Mouse (Mus musculus) fibroblast of lung, adult 2 months (primary cell): ENCODE measurements around the gene Cadps2.

Experiments
- DNase-seq: peaks from one replicate; pipeline ENCODE4 v3.0.0-alpha.2; 2011; ENCODE audit warnings: low read depth

The Cadps2 gene

DNA sequence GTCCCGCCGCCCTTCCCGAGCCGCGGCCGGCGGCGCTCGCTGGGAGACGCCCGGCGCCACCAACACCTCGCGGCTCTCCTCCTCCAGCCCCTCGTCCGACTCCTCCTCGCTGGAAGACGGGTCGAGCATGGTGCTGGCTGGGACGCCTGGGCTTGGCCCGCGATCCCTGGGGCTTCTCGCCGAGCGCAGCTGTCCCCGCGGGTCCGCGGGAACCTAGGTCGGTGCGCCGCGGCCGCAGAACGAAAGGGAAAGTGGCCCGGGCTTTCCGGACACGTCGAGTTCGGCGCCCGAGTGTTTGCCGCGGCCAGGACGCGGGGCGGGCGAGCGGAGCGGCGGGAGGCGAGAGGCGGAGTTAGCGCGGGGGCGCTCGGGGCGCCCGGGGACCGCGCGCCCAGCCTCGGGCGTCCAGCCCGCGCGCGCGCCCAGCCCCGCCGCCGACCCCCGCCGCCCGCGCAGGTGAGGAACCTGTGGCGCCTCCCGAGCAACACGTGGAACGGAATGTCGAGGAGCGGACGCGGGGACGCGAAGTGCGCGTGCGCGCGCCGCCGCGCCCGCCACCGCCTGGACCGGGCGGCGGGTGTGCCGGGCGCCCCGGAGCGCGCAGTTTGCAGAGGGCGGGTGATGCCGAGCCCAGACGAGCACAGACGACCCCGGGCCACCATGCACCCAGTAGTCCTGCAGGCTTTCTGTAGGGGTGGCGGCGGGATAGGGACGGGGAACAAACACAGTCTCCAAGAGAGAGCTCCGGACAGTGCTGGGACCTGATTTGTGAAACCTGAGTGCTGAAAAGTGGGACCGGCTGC lies at the start of gene Cadps2:
Gene Cadps2 (minus strand): TSS at position 413 of the 803 bp plus-strand sequence.
- DNase-seq: no peak

DNA sequence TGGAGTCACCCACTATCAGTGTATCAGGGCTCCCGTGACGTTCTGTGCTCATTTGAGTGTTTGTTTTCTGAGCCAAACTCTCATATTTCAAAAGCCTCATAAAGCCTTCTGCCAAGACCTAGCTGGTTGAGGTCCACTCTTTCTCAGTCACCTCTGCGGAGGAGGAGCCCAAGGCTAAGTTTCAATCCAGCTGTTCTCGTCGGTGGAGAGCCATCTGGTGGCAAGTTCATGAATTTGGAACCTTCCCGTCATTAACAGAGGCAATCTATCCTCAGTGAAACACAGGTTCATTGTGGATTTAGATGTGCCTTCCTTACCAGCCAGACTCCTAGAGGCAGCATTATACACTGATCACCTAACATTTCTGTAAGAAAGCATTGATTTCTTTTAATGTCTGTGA lies 47.2 kb upstream of the Cadps2 start:
- DNase-seq: no peak

DNA sequence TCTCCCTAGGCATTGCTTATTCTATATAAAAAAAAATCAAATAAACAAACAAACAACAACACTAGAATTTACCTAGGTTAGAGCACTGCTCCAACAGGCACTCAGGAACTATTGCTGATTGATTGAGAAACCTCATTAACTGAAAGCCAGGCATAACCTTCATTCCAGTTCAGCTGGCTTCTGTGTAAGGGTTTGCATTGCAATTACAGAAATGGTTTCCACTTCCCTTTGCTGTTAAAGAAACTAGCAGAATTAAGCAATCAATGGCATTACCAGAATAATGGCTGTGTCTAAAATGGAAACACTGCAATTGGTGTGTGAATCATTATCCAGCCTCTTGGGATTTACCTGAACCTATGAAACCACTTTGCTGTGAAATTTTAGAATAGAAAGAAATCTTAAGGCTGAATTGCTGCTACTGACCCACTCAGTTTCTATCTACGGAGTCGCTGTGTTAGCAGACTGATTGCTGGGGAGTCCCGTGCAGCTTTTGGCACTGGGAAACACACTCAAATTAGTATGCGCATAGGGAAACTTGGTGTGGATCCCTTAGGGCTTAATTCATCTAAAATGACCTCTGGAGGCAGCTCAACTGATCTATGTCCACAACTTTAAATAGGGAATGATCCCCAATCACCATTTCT lies 37.7 kb upstream of the Cadps2 start:
- DNase-seq: no peak

DNA sequence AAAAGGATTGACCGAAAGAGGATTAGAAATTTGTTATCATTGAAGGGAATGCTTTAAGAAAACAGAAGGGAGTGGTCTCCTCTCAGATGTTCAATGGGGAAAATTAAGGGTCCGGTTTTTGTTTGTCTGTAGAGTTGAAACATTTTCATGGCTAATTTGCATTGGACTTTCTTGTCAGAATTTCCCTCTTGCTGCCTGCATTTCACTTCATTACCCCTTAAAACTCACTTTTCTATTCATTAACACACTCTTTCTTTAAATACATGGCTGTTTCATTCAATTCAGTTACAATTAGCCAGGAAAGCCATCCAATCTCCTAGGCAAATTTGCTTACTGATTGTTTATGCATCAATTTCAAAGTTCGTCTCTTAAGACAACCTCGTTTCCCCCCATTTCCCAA lies 37.1 kb upstream of the Cadps2 start:
- DNase-seq: no peak

DNA sequence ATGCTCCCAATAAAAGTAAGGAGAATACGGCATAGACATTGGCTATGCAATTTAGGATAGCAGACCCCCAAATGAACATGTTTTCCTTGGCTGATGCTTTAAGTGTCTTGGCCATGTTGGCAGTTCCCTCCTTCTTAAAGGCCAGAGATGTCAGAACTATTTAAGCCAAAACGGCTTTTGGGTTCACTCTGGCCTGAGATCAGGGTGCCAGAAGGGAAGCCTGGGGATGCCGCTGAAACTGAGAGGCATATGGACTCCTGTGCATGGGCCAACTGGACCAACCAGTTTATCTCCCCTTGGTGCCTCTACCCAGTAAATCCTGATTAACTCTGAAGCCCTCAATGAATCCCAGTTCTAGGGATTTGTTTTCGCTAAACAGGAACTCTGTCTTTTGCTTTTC lies 34.6 kb upstream of the Cadps2 start:
- DNase-seq: no peak

DNA sequence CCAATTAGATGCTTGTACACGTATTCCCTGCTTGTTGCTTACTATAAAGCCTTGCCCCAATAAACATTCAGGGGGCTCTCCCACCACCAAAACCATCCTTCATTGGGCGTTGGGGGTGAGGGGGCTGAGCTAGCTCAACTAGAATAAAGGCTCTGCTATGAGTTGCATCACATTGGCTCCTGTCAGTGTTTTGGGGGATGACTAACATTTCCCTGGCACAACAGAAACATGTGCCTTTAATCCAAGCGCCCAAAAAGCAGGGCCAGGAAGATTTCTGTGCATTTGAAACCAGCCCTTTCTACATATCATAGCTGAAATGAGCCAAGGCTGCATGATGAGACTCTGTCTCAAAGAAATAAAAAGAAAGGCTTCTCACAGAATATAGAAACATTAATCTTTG lies 34.0 kb upstream of the Cadps2 start:
- no peak for DNase-seq

DNA sequence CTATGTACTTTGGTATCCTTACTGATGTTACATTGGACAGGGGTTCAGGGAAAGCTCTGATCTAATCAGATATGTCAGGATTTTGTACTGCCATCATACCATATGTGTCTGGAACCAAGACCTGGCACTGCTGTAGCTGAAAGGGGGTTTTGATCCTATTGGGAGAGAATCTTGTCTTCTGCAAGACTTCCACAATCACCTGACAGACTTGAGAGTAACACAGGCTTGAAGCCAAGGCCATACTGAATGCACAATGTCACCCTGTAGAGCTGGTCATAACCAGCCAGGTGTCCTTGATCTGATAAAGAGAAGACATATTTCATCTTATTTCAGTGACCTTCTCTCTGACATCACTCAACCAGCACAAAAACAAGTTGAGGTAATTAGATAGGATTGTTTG lies 30.8 kb upstream of the Cadps2 start:
- DNase-seq: no peak

DNA sequence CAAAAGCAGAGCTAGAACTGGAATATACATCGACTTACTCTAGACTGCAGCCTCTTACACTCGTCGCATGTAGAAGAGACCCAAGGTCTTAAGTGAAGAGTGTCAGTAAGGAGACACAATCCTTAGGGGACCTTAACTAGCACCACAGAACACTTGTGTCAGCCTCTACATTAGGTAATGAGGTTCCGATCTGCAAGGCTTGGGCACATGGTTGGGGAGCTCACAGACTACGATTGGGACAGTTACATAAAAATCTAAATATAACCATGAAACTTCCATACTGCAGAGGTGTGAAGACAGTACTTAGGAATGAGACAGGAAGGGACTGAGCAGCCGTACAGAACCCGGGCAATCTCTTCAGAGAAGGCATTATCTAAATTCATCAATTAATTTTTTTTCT lies 27.1 kb upstream of the Cadps2 start:
- no peak for DNase-seq

DNA sequence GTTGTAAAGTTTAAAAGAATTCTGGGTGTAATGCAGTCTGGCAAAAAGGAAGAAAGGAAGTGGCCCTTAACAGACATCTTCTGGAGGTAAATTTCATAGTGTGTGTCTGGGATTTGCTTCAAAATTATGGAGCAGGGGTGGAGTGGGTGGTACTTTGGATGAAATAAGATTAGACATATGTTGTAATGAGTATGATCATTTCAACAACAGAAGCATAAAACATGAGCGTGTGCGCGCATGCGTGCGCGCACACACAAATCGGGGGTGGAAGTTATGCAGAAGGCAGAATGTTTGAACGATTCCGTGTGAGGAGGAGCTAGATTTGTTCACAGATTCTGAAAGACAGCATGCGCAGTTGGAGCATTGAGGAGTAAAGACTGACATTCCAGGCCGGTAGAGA lies 14.2 kb upstream of the Cadps2 start:
- no peak for DNase-seq

DNA sequence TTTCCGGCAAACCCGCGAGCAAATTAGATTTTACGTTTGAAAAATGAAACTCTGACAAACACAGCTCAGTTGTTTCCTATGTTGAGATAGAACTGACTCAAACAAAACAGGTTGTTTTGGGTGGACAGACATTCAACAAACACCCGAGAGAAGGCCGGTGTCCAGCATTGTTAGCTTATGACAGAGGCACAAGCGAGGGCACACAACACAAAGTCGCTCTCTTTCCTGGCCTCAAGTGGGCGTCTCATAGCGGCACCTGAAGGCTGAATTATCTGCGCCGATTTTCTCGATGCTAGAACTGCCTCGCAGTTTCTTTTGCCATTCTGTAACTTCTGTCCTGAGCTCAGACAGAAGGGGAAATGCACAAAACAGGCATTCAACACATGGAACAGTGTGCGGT lies 780 bp upstream of the Cadps2 start:
- no peak for DNase-seq

DNA sequence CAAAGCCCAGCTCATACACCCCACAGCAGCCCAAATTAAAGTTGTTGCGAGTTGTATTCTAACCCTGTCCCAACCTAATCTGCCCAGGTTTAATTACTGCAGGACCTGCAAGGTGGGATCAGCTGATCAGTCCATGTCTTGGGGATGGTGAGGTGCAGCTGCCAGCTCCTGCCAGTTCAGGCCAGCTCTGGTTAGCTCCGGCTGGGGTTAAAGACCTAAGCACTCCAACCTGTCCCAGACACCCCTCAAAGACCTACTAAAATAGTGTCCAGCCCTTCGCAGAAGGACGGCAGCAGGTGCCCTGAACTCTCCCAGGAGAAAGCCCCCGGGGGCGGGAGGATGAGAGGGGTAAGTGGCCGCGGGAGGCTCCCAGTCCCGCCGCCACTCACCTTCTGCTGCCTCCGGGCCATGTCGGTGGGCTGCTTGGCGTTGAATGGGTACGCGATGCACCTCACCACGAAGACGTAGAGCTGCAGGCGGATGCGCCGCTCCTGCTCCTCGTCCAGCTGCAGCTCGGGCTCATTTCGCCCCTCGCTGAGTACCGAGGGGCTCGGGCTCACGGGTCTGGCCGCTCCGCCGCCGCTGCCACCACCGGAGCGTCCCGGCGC lies 716 bp downstream of the Cadps2 start:
- DNase-seq: no peak

DNA sequence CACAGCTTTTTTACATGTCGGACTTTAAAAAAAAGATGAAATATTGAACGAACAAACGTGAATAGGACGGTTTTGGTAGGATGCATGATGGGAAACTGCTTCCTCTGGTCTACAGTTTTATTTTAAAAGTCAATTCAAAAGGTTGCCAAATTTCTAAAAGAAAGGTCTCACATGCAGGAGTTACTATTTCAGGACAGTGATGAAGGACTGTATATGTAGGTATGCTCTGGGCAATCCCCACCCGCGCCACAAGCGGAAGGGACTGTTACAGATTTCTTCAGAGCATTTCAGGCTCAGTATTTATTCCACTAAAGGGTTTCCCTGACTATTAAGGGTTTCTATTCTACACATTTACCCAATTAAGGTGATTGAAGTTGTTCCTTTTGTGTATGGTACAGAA lies 1.6 kb downstream of the Cadps2 start:
- DNase-seq: no peak

DNA sequence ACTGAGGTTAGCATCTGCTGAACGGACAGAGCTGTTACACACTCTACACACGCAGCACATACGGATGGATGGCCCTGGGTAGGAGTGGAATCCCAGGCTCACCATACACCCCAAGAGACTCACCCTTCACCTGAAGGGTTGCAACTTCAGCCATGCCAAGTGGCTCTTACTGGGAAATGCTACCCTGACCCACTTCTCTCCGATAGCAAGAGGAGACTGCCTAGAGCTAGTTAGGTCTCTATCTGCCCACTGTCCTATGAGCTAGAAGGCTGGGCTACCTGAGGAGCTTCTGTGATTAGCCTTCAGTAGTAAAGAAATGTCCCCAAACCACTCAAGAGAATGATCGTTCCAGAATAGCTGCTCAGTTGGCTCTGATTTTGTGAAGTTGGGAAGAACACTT lies 2.1 kb downstream of the Cadps2 start:
- DNase-seq: no peak

DNA sequence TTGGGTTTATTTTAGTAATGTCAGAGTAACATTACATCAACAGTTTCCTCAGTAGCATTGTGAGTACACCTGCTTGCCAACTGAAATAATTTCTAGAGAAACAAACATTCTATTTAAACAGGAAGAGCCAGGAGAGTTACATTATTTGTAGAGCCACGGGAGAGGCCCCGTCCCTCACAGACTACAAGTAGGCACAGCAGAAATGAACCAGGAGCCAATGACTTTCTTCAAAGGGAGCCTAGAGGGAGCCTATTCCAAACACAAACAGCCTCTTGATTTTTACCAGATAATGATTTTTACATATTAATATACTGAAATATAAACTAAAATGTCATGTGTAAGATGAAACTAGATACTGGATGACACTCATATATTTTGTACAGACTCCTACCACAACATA lies 2.5 kb downstream of the Cadps2 start:
- DNase-seq: no peak

DNA sequence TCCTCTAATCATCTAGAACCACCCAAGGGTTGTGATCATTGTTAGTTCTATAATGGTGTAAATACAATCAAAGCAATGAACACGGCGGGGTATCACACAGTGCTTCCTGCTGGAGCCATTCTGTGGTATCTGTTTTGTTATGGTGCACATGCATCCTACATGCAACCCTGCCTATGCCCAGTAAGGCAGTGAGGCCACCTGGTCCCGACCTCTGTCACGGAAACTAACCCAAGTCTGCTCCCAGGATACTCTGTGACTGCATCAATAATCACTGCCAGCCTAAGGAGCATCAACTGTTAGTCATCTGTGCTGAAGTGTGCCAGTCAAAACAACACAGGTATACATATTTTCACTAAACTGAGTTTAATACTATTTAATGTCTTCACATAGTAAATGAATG lies 3.7 kb downstream of the Cadps2 start:
- no peak for DNase-seq

DNA sequence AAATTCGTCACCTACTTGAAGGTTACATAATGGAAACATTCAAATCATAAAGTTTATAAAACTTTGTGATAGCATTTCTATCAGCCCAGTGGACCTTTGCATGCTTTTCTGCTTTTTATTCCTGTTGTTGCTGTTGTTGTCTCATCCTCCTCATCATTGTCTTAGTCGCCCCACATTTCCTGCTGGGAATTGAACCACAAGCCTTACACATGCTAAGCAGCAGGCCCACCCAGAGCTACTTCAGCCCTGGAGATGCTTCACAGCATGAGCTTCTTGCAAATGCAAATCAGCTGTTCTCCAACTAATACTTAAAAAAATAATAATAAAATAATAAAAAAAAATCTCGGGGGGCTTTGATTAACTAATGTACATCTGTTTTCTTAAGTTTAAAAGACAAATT lies 8.5 kb downstream of the Cadps2 start:
- DNase-seq: no peak

DNA sequence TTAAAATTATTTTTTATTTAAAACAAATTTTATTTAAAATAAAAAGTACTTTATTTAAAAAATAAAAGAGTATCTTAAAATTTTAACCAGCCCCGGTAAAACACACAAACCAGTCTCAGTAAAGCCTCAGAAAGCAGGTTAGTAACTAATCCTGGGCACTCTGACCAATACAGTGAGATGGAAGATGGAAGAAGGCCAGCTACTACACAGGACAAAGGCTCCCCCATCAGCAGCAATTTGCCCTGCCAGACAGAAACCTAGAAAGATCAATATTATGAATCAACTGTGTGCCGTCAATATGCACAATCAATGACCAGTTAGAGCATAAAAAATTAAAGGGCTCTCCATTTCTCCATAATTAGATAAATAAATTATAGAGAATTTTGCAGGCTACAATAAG lies 9.9 kb downstream of the Cadps2 start:
- no peak for DNase-seq

DNA sequence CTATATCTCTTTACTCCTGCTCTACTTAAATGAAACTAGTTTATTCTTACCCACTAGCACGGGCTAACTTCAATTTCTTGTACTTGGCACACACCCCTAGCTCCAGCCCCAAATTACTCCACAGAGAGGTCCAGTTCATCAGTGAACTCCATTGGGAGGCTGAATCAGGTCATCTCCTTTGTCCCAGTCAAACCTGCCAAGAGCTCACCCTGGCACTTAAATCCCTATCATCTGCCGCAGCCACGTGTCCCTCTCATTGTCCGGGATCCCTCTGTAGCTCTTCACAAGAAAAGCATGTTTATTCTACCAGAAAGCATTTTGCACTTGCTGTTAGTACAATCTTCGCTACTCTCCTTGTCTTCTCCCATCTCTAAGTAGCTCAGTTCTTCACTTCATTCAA lies 17.4 kb downstream of the Cadps2 start:
- DNase-seq: no peak

DNA sequence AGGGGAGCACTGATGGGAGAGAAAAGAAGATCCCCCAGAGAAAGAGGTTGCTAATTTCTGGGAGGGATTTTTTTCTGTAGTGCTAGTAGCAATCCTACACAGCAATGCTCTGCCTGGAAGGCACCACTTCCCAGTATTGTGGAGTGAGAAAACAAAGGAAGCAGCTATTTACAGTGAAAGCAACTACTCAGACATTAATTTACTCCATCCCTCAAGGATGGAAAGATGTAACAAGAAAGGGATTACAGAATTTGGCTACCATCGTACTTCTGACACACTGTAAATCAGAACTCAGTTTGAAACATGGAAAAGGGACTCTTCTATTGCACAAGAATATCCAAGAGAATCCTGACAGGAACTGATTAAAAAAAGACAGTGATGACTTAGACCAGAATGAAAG lies 29.1 kb downstream of the Cadps2 start:
- no peak for DNase-seq

DNA sequence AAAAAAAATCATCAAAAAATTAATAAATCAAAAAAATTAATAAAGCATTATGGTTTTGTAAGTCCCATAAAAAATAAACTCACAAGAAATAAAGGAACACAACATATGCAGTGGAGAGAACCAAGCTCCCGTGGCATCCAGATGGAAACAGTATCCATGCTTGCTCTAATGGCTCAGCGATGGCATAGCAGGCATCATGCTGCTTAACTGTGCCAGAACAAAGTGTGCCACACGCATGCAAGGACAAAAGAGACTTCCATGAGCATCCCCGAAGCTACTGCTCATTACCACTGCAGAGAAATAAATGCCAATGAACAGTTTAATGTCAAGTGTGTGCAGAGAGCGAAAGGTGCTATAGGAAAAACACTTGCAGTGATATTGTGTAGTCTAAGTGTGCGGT lies 29.9 kb downstream of the Cadps2 start:
- no peak for DNase-seq

DNA sequence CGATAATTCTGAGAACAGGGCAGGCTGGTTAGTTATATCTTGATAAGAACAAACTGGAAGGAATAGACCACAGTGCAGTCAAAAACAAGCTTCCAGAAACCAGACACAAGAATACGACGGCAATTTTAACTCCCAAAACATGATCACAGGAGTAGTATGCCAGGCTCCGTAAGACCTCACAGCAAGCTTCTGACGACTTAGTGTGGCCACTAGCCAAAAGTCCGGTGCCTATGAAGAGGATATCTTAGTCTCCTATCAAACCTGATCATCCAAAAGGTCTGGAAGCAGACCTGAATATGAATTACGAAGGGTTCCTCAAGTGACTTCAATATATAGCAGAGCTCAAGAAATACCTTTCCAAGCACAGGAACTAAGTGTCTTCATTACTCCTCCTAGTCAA lies 33.9 kb downstream of the Cadps2 start:
- no peak for DNase-seq

DNA sequence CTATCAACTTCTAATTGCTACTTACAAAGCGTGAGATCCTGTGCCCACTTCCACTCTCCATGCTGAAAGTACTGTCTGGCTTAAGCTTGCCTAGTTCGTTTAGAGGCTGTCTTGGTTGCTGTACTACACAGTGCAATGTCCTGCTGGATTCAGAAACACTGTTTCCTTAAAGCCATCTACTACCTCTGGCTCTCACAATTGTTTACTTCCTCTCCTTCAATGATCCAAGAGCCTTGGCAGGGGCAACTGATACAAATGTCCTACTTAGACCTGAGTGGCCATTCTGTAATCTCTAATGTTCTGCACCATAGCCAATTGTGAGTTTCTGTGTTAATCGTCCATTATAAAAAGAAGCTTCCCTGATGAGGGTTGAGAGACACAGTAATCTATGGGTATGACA lies 47.4 kb downstream of the Cadps2 start:
- DNase-seq: no peak

DNA sequence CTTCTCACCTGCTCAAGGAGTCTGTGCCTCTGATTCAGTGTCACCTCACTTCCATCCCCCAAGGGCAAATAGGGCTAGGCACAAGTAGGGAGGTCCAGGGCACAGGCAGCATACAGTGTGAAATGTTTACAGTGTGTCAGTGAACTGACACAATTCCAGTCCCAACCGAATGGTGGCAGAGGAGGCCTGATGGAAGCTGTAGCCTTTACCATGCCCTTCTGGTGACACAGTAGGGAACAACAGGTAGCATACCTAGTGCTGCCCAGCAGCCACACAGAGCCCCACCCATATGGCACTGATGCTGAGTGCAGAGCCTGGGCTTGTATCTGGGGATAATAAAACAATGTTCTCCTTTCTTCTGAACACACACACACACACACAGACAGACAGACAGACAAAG lies 61.6 kb downstream of the Cadps2 start:
- no peak for DNase-seq

DNA sequence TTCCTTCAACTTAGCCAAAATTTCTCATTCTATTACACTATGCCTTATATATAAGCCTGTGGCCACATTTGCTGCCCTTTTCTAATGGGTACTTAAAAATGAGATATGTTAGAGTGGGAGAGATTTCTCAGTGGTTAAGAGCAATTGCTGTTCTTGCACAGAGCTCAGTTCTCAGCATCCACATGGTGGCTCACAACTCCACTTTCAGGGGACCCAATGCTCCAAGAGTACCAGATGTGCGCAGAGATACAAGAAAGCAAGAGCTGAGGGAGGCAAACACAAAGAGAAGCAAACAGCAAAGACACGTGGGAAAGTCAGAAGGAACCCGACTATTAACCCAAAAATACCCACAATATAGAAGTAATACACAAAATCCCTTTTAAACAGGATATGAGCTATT lies 77.0 kb downstream of the Cadps2 start:
- no peak for DNase-seq
